Mouse (Mus musculus): ENCODE data around the gene Lrig1. TPM values are rescaled to one million over a fixed set of nuclear protein-coding genes. Genes with fewer than 3 reads are reported as not detected.

Lrig1 gene
- polyA plus RNA-seq, 1 experiment: 62.1 TPM

DNA sequence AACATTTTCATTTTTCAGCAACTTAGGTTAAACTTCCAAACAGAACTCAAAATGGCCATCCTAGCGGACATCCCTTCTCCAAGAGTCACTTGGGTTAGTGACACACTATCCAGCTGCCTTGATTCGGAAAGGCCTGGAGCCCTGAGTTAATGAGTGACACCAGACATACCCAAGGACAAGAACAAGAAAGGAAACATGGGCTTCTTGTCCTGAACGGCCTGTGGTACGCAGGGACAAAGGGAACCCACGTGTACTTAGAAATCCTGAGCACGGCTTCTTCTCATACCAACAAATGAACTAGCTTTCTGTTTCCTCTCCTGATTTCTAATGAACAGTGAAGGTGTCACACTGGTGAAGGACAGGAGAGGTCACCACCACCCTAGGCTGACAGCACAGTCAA, 85.6 kb downstream of the Lrig1 start:
- 94% methylated on average over 6 of the region's 6 CpGs for WGBS
- Histone ChIP-seq H3K27ac (ENCODE audit: control insufficient read depth, insufficient read depth, low read length) (no peak overlapping the region), H3K36me3 (ENCODE audit: control insufficient read depth, insufficient read depth, low read length) (peaks cover 52% of the 10 kb centered on the region), H3K4me1 (replicated peaks; ENCODE audit: control insufficient read depth, insufficient read depth, low read length) (peaks cover 6% of the 10 kb centered on the region; the same call in 1 of the 2 replicates), H3K27me3 (ENCODE audit: control insufficient read depth, insufficient read depth, low read length) (no peaks in the 10 kb centered on the region), H3K4me3 (ENCODE audit: control insufficient read depth, insufficient read depth, low read length) (no peak overlapping the region)
- no peak for DNase-seq
- TF ChIP-seq POLR2A (IDR thresholded peaks at IDR 0.05; ENCODE audit: control insufficient read depth, extremely low read depth, insufficient read depth, low read length, poor library complexity): no peak
- TF ChIP-seq CTCF (IDR thresholded peaks at IDR 0.05; ENCODE audit: borderline replicate concordance, control insufficient read depth, extremely low read depth, insufficient read depth, low read length, poor library complexity): no peak

DNA sequence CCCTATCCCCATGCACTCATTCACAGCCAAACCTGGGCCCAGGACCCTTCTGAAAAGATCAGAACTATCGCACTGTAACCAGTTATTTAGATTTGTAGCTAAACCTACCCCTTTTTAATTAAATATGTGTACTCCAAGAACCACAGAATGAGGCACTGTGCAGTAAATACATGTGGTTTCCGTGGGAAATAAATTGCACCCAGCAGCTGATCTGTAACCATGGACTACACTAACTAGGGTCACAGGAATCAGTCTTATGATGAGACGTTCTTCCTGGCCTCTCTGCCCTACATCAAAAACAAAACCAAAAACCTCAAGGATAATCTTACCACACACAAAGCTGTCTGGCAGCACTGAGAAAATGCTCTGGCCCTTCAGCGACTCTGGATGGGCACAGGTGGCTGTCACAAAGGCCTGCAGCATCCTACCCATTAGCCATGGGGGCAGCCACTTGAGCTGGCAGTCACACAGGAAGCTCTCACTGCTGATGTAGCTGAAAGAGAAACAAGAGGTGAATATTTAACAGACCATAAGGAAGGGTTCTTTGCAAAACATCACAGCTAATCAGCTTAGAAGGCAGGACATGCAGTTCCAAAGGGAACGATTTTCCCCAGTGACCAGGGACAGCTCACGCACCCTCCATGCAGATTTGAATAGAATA, 86.6 kb downstream of the Lrig1 start:
- Histone ChIP-seq H3K4me3 (ENCODE audit: control insufficient read depth, insufficient read depth, low read length) (no peak overlapping the region), H3K27ac (ENCODE audit: control insufficient read depth, insufficient read depth, low read length) (no peak overlapping the region), H3K4me1 (replicated peaks; ENCODE audit: control insufficient read depth, insufficient read depth, low read length) (peaks cover 6% of the 10 kb centered on the region; the same call in 1 of the 2 replicates), H3K27me3 (ENCODE audit: control insufficient read depth, insufficient read depth, low read length) (no peaks in the 10 kb centered on the region), H3K36me3 (ENCODE audit: control insufficient read depth, insufficient read depth, low read length) (peaks cover 59% of the 10 kb centered on the region)
- no peak for DNase-seq
- 38% methylated on average over 6 of the region's 6 CpGs for whole genome bisulfite sequencing
- TF ChIP-seq POLR2A (IDR thresholded peaks at IDR 0.05; ENCODE audit: control insufficient read depth, extremely low read depth, insufficient read depth, low read length, poor library complexity) (no peak), CTCF (IDR thresholded peaks at IDR 0.05; ENCODE audit: borderline replicate concordance, control insufficient read depth, extremely low read depth, insufficient read depth, low read length, poor library complexity) (no peak)

DNA sequence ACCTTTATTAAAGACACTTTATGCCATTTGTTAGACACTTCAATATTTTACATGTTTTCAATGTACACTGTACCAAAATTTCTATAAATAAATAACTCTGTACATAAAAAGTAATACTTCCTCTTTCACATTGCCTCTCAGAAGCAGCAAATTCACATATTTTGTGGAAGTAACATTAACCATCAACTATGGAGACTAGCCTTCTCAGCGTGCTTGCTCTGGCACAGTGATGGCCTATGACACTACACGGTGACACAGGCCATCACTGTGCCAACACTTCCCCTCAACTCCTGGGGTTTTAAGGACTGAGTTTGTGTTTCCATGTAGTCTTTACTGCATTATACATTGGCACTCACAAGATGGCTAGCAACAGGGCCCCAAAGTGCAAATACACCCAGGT, 95.4 kb downstream of the Lrig1 start:
- H3K27me3 ChIP-seq (ENCODE audit: control insufficient read depth, insufficient read depth, low read length): no peaks in the 10 kb centered on the region
- peaks cover 32% of the 10 kb centered on the region for H3K36me3 ChIP-seq (ENCODE audit: control insufficient read depth, insufficient read depth, low read length)
- no peak for DNase-seq
- H3K4me1 ChIP-seq (replicated peaks; ENCODE audit: control insufficient read depth, insufficient read depth, low read length): no peaks in the 10 kb centered on the region
- TF ChIP-seq CTCF (IDR thresholded peaks at IDR 0.05; ENCODE audit: borderline replicate concordance, control insufficient read depth, extremely low read depth, insufficient read depth, low read length, poor library complexity): no peak
- no peak for TF ChIP-seq POLR2A (IDR thresholded peaks at IDR 0.05; ENCODE audit: control insufficient read depth, extremely low read depth, insufficient read depth, low read length, poor library complexity)
- H3K27ac ChIP-seq (ENCODE audit: control insufficient read depth, insufficient read depth, low read length): no peak overlapping the region
- no peak overlapping the region for H3K4me3 ChIP-seq (ENCODE audit: control insufficient read depth, insufficient read depth, low read length)
- WGBS: 45% methylated on average over 2 of the region's 2 CpGs

DNA sequence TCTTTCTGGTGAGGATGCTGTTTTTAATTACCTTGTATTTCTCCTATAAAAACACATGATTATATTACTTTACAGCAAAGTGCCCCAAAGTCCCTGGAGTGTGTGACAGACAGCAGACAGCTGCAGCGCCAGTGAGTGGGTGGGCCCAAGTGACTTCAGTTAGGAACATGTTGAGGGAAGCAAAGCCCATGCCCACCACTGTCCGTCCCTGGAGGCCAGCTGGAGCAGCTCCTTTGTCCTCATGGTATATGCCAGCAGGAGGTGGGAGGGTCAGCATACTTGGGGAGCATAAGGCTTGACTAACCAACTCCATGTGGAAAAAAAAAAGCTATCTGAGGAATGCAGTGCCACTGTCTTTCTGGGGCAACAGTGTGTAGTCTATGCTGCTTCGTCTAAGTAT, 95.9 kb downstream of the Lrig1 start:
- H3K4me1 ChIP-seq (replicated peaks; ENCODE audit: control insufficient read depth, insufficient read depth, low read length): no peaks in the 10 kb centered on the region
- H3K36me3 ChIP-seq (ENCODE audit: control insufficient read depth, insufficient read depth, low read length): peaks cover 27% of the 10 kb centered on the region
- H3K27ac ChIP-seq (ENCODE audit: control insufficient read depth, insufficient read depth, low read length): no peak overlapping the region
- no peak for DNase-seq
- TF ChIP-seq CTCF (IDR thresholded peaks at IDR 0.05; ENCODE audit: borderline replicate concordance, control insufficient read depth, extremely low read depth, insufficient read depth, low read length, poor library complexity): no peak
- TF ChIP-seq POLR2A (IDR thresholded peaks at IDR 0.05; ENCODE audit: control insufficient read depth, extremely low read depth, insufficient read depth, low read length, poor library complexity): no peak
- H3K4me3 ChIP-seq (ENCODE audit: control insufficient read depth, insufficient read depth, low read length): no peak overlapping the region
- no peaks in the 10 kb centered on the region for H3K27me3 ChIP-seq (ENCODE audit: control insufficient read depth, insufficient read depth, low read length)
- 86% methylated on average over 3 of the region's 3 CpGs for WGBS

DNA sequence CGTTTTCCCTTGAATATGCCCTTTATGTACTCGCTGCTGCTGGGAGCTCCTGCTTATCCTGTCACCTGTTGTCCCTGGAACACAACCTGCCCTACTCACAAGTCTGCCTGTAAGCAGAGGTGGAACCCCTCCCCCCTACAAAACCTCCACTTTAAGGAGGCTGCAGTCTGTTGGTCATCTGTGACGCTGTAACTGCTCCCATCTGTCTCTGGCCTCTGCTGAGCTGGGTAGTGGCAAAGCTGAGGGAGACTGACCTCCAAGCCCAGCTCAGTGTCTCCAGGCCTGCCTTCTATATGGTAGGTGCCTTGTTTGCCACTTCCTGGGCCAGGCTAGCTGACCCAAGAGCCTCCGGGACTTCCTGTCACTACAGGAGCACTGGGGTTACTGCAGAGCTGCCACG, 98.1 kb downstream of the Lrig1 start:
- TF ChIP-seq POLR2A (IDR thresholded peaks at IDR 0.05; ENCODE audit: control insufficient read depth, extremely low read depth, insufficient read depth, low read length, poor library complexity): no peak
- TF ChIP-seq CTCF (IDR thresholded peaks at IDR 0.05; ENCODE audit: borderline replicate concordance, control insufficient read depth, extremely low read depth, insufficient read depth, low read length, poor library complexity): no peak
- Histone ChIP-seq H3K4me1 (replicated peaks; ENCODE audit: control insufficient read depth, insufficient read depth, low read length) (no peaks in the 10 kb centered on the region), H3K27ac (ENCODE audit: control insufficient read depth, insufficient read depth, low read length) (no peak overlapping the region), H3K4me3 (ENCODE audit: control insufficient read depth, insufficient read depth, low read length) (no peak overlapping the region), H3K27me3 (ENCODE audit: control insufficient read depth, insufficient read depth, low read length) (no peaks in the 10 kb centered on the region), H3K36me3 (ENCODE audit: control insufficient read depth, insufficient read depth, low read length) (peaks cover 15% of the 10 kb centered on the region; the same call in 1 of the 2 replicates)
- no peak for DNase-seq
- WGBS: 89% methylated on average over 5 of the region's 5 CpGs

DNA sequence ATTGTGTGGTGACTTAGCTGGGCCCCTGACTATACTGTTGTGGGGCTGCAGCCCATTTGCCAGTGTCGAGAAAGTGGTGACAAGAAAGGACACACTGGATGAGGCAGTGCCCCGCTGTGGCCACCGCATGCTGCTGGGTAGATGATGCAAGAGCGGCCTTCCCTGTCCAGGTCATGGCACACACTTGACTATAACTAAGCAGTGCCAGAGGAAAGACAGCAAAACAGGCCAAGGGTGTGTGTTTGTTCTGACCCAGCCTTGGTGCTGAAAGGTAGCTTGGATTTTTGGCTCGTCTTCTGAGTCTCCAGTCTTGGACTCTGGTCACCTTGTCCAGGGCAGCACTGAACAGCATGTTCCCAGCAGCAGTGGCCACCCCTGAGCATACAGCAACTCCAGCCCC, 98.9 kb downstream of the Lrig1 start:
- peaks cover 15% of the 10 kb centered on the region; the same call in 1 of the 2 replicates for H3K36me3 ChIP-seq (ENCODE audit: control insufficient read depth, insufficient read depth, low read length)
- no peak for DNase-seq
- no peak overlapping the region for H3K27ac ChIP-seq (ENCODE audit: control insufficient read depth, insufficient read depth, low read length)
- no peaks in the 10 kb centered on the region for H3K27me3 ChIP-seq (ENCODE audit: control insufficient read depth, insufficient read depth, low read length)
- 95% methylated on average over 5 of the region's 5 CpGs for WGBS
- no peaks in the 10 kb centered on the region for H3K4me1 ChIP-seq (replicated peaks; ENCODE audit: control insufficient read depth, insufficient read depth, low read length)
- TF ChIP-seq POLR2A (IDR thresholded peaks at IDR 0.05; ENCODE audit: control insufficient read depth, extremely low read depth, insufficient read depth, low read length, poor library complexity) (no peak), CTCF (IDR thresholded peaks at IDR 0.05; ENCODE audit: borderline replicate concordance, control insufficient read depth, extremely low read depth, insufficient read depth, low read length, poor library complexity) (no peak)
- no peak overlapping the region for H3K4me3 ChIP-seq (ENCODE audit: control insufficient read depth, insufficient read depth, low read length)

Data from thymus, adult 2 months (tissue).